Mouse (Mus musculus) brain, adult 10 weeks (tissue): Measurements from ENCODE around the gene Fam196b. TPM values are rescaled to one million over a fixed set of nuclear protein-coding genes. Genes with fewer than 3 reads are reported as not detected.

Experiments
- polyA plus RNA-seq: library from polyadenylated mRNA; stranded (reverse); fragments of 350-450 nt; fragmentation: Illumina TruSeq; extraction: RNeasy Lipid Tissue Mini Kit (QIAGEN cat#74804); gene quantifications from one replicate; pipeline ENCODE4 v1.2.3, GENCODE M21; 2015; ENCODE audit warnings: low read depth, low replicate concordance

Fam196b gene
- 2.6 TPM for polyA plus RNA-seq

GRCm38 (mm10) chr11:34314534-34315379, at the start of gene Fam196b:
Gene Fam196b (plus strand): TSS chr11:34314822.

Other genes with a start within 250 kb of the Fam196b start
- not detected for gene 4930469K13Rik, start 216.3 kb upstream of the Fam196b start, polyA plus RNA-seq
- gene Foxi1, start 106.7 kb upstream of the Fam196b start, polyA plus RNA-seq = not detected